Mouse (Mus musculus) kidney, adult 2 months (tissue): ENCODE measurements around the gene Klhl33.

Source experiments
- CTCF ChIP-seq: fragments of 200-500 bp; conservative IDR thresholded peaks from 2 replicates; pipeline ENCODE4 v1.5.1; 2011; ENCODE audit warnings: low read depth, mild to moderate bottlenecking, control low read depth, low read length, moderate library complexity, mixed read lengths; ENCODE audit not compliant: insufficient read depth, insufficient read length
- POLR2A ChIP-seq: fragments of 200-500 bp; IDR thresholded peaks from one replicate; pipeline ENCODE4 v1.6.1; 2011; ENCODE audit warnings: low read depth, low read length, control low read depth

DNA sequence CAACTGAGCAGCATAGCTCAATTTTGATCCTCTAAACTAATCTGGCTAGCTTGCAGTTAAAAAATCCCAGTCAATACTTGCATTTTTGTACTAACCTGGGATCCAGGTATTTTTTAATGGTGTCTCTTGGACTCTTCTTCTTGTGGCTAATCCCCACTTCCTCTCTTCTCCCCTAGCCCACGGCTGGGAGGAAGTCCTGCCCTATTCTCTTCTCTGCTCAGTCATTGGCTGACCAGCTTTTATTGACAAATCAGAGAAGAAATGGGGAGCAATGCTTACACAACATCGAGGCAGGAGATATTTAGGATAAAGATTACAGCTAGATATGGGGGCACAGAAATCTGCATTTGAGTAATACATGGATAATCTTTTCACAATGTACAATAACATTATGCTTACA is 41.6 kb upstream of the Klhl33 start:
- TF ChIP-seq CTCF (no peak), POLR2A (no peak)
